In genomic region chr13:53130032-53130431, GRCm38 (mm10) we compare ENCODE assay signal across 18 mouse cellular contexts.
DNase-seq lines count a peak whose midpoint lies in the region; ATAC-seq and TF ChIP-seq lines count a peak whose summit lies in the region.
"Had no signal": no experiment of that assay in that cellular context is flagged by ENCODE, and none has a peak within 500 bp of the region (broad histone marks: within the 10 kb centered on the region; RNA-seq: fewer than 3 reads in every experiment).

No protein-coding gene starts in this region.

- no peaks in the 10 kb centered on the region for H3K9me3 ChIP-seq in intestine, embryonic 15.5 days
- H3K9me3 ChIP-seq in intestine, postnatal 0 days (ENCODE audit: control insufficient read depth): no peaks in the 10 kb centered on the region
- H3K9me3 ChIP-seq in neural tube, embryonic 15.5 days (replicated peaks): no peaks in the 10 kb centered on the region
- H3K9me3 ChIP-seq: heart, embryonic 15.5 days had no signal

- no peaks in the 10 kb centered on the region for H3K27me3 ChIP-seq in intestine, embryonic 15.5 days (replicated peaks)
- no peaks in the 10 kb centered on the region for H3K27me3 ChIP-seq in intestine, postnatal 0 days (replicated peaks; ENCODE audit: control insufficient read depth, insufficient read depth, low read length)
- H3K27me3 ChIP-seq in neural tube, embryonic 15.5 days (replicated peaks): no peaks in the 10 kb centered on the region
- H3K27me3 ChIP-seq: heart, embryonic 15.5 days had no signal

- no peak for TF ChIP-seq CTCF in intestine, postnatal 0 days (IDR thresholded peaks at IDR 0.05; ENCODE audit: low read depth)

- DNase-seq in ES-CJ7 (ENCODE audit: low read depth, low spot score): peak; percentile 74
- DNase-seq in ZHBTc4 (ENCODE audit: low read depth, low spot score): peak; percentile 87
- DNase-seq in layer of hippocampus, adult 9-10 months (ENCODE audit: low spot score): no peak
- DNase-seq in spleen, postnatal 4 days (ENCODE audit: low spot score in 2 of 2): no peak
- DNase-seq: adrenal gland, postnatal 10 days; cerebellum, adult 11 months; cerebellum, adult 9-10 months; cerebellum, postnatal 25 days; gastrocnemius, postnatal 14 days; heart, adult 2 months; heart, postnatal 14 days had no signal

- no peak for ATAC-seq in intestine, embryonic 15.5 days
- no peak for ATAC-seq in intestine, postnatal 0 days
- peak; percentile 11; the same call in 1 of the 2 replicates for ATAC-seq in neural tube, embryonic 15.5 days (ENCODE audit: low FRiP score)
- ATAC-seq: forebrain, embryonic 16.5 days had no signal

- H3K9ac ChIP-seq in intestine, embryonic 15.5 days: no peak overlapping the region
- no peak overlapping the region for H3K9ac ChIP-seq in intestine, postnatal 0 days (ENCODE audit: low read depth, low read length)
- no peak overlapping the region for H3K9ac ChIP-seq in neural tube, embryonic 15.5 days (replicated peaks)
- H3K9ac ChIP-seq: heart, embryonic 15.5 days; hindbrain, embryonic 14.5 days had no signal

- H3K4me1 ChIP-seq in intestine, embryonic 15.5 days (replicated peaks): no peaks in the 10 kb centered on the region
- H3K4me1 ChIP-seq in intestine, postnatal 0 days (replicated peaks; ENCODE audit: control insufficient read depth, insufficient read depth, low read length): no peaks in the 10 kb centered on the region
- H3K4me1 ChIP-seq in neural tube, embryonic 15.5 days: 0 out of 2 replicates have a peak, but pooled peaks cover 13% of the 10 kb centered on the region
- H3K4me1 ChIP-seq: heart, embryonic 15.5 days had no signal

- 0 out of 2 replicates have a peak overlapping the region, but pooled peaks have one; percentile 6 for H3K27ac ChIP-seq in intestine, embryonic 15.5 days
- H3K27ac ChIP-seq in intestine, postnatal 0 days (ENCODE audit: low read depth, low read length): no peak overlapping the region
- H3K27ac ChIP-seq in neural tube, embryonic 15.5 days (replicated peaks): no peak overlapping the region
- H3K27ac ChIP-seq: heart, adult 2 months; heart, embryonic 15.5 days; hindbrain, embryonic 14.5 days had no signal

- H3K4me2 ChIP-seq in intestine, embryonic 15.5 days (replicated peaks): no peak overlapping the region
- H3K4me2 ChIP-seq in intestine, postnatal 0 days (replicated peaks; ENCODE audit: low read depth): no peak overlapping the region
- H3K4me2 ChIP-seq in neural tube, embryonic 15.5 days: no peak overlapping the region
- H3K4me2 ChIP-seq: heart, embryonic 11.5 days; heart, embryonic 15.5 days; hindbrain, embryonic 14.5 days had no signal

- no peaks in the 10 kb centered on the region for H3K36me3 ChIP-seq in intestine, embryonic 15.5 days
- H3K36me3 ChIP-seq in intestine, postnatal 0 days (ENCODE audit: control insufficient read depth, insufficient read depth): no peaks in the 10 kb centered on the region; the same call in 1 of the 2 replicates
- no peaks in the 10 kb centered on the region for H3K36me3 ChIP-seq in neural tube, embryonic 15.5 days

- H3K4me3 ChIP-seq in intestine, embryonic 15.5 days (replicated peaks): no peak overlapping the region
- no peak overlapping the region for H3K4me3 ChIP-seq in intestine, postnatal 0 days (ENCODE audit: low read depth, low read length)
- no peak overlapping the region for H3K4me3 ChIP-seq in neural tube, embryonic 15.5 days (replicated peaks)
- H3K4me3 ChIP-seq: heart, adult 2 months; heart, embryonic 15.5 days had no signal

- 68% methylated on average over 5 of the region's 5 CpGs for WGBS in intestine, embryonic 15.5 days
- 46% methylated on average over 5 of the region's 5 CpGs for WGBS in intestine, postnatal 0 days
- WGBS in neural tube, embryonic 15.5 days: 69% methylated on average over 5 of the region's 5 CpGs

Comparison
In these comparisons a context has a peak if more than half of its experiments do, and no peak if none do; other contexts are left out.
1. DNase-seq: peak in ES-CJ7 (single experiment) and ZHBTc4 (single experiment); none in layer of hippocampus, adult 9-10 months (single experiment) and spleen, postnatal 4 days (0 of 2).